Mouse (Mus musculus) limb, embryonic 14.5 days (tissue): Measurements from ENCODE around the gene Btnl4. TPM values are rescaled to one million over a fixed set of nuclear protein-coding genes. Genes with fewer than 3 reads are reported as not detected.

Experiments
- ATAC-seq: fragments of 200-750 bp; cut with Nextera tagmentation; 2 replicates; pipeline ENCODE4 v1.8.0; 2017; ENCODE audit warnings: low read depth, moderate number of reproducible peaks, moderate TSS enrichment; ENCODE audit not compliant: low FRiP score
- DNase-seq: peaks from one replicate; pipeline ENCODE4 v3.0.0-alpha.2; 2015; ENCODE audit warnings: low spot score
- H3K27ac ChIP-seq: fragments of 300-500 bp; sonication (generic); replicated peaks from 2 replicates; pipeline ENCODE4 v1.5.1; 2014; ENCODE audit warnings: low read depth, mild to moderate bottlenecking, low read length, moderate library complexity, mixed read lengths
- H3K27me3 ChIP-seq: fragments of 300-500 bp; sonication (generic); 2 replicates; pipeline ENCODE4 v1.6.1; 2014; ENCODE audit warnings: low read length, mixed read lengths; ENCODE audit not compliant: control insufficient read depth, insufficient read depth
- H3K36me3 ChIP-seq: fragments of 300-500 bp; sonication (generic); 2 replicates; pipeline ENCODE4 v1.6.1; 2014; ENCODE audit warnings: mild to moderate bottlenecking, low read length, moderate library complexity, mixed read lengths; ENCODE audit not compliant: control insufficient read depth, insufficient read depth
- H3K4me1 ChIP-seq: fragments of 300-500 bp; sonication (generic); 2 replicates; pipeline ENCODE4 v1.6.1; 2014; ENCODE audit warnings: antibody characterized with exemption, low read length, mixed read lengths; ENCODE audit not compliant: control insufficient read depth, insufficient read depth
- H3K4me2 ChIP-seq: fragments of 300-500 bp; sonication (generic); replicated peaks from 2 replicates; pipeline ENCODE4 v1.6.1; 2014; ENCODE audit warnings: low read depth, mild to moderate bottlenecking, low read length, moderate library complexity; ENCODE audit not compliant: severe bottlenecking
- H3K4me3 ChIP-seq: fragments of 300-500 bp; sonication (generic); replicated peaks from 2 replicates; pipeline ENCODE4 v1.5.1; 2014; ENCODE audit warnings: low read length
- H3K9ac ChIP-seq: fragments of 300-500 bp; sonication (generic); 2 replicates; pipeline ENCODE4 v1.6.1; 2014; ENCODE audit warnings: mild to moderate bottlenecking, low read depth, low read length, moderate library complexity; ENCODE audit not compliant: severe bottlenecking
- H3K9me3 ChIP-seq: fragments of 300-500 bp; sonication (generic); 2 replicates; pipeline ENCODE4 v1.6.1; 2016; ENCODE audit warnings: low read length; ENCODE audit not compliant: control insufficient read depth
- POLR2A ChIP-seq: fragments of 200-500 bp; IDR thresholded peaks from 2 replicates; pipeline ENCODE4 v1.8.0; 2012; ENCODE audit warnings: inconsistent platforms, mild to moderate bottlenecking, moderate library complexity, borderline replicate concordance; ENCODE audit not compliant: insufficient read depth, insufficient read length; ENCODE audit errors: extremely low read depth
- WGBS: fragments of 180-500 bp; shearing (Covaris S2); extraction: QIAGEN DNeasy Blood & Tissue Kit; methylation state at CpG from one replicate; pipeline ENCODE4 v1.1.7; 2014; 5-methylcytosine and 5-hydroxymethylcytosine counted together
- polyA plus RNA-seq, 2 experiments: library from polyadenylated mRNA; depleted of rRNA in 1 of 2; stranded (reverse) in 1 of 2; unstranded in 1 of 2; fragments of >200 nt; fragmentation: Nextera tagmentation in 1 of 2; extraction: Ambion mirVana in 1 of 2; gene quantifications; 2 replicates each; pipeline versions ENCODE4 v1.2.1 to v1.2.3; 2012 to 2014

Gene Btnl4
- polyA plus RNA-seq, 2 experiments, result not detected

GRCm38 (mm10) chr17:34437120-34437519 is 40.0 kb downstream of the Btnl4 start:
- H3K4me3 ChIP-seq, result no peak overlapping the region
- H3K9me3 ChIP-seq, result no peaks in the 10 kb centered on the region
- TF ChIP-seq POLR2A, result no peak
- no peaks in the 10 kb centered on the region for H3K4me1 ChIP-seq
- no peaks in the 10 kb centered on the region for H3K36me3 ChIP-seq
- ATAC-seq (no peak), DNase-seq (no peak)
- H3K27ac ChIP-seq, result no peak overlapping the region
- WGBS, result 68% methylated on average over 4 of the region's 4 CpGs
- H3K4me2 ChIP-seq, result no peak overlapping the region
- no peak overlapping the region for H3K9ac ChIP-seq
- H3K27me3 ChIP-seq, result no peaks in the 10 kb centered on the region

GRCm38 (mm10) chr17:34427597-34427996 is 49.5 kb downstream of the Btnl4 start:
- no peak for TF ChIP-seq POLR2A
- Histone ChIP-seq H3K36me3 (no peaks in the 10 kb centered on the region), H3K9me3 (no peaks in the 10 kb centered on the region), H3K27ac (no peak overlapping the region), H3K4me3 (no peak overlapping the region), H3K4me2 (no peak overlapping the region), H3K9ac (no peak overlapping the region), H3K4me1 (no peaks in the 10 kb centered on the region), H3K27me3 (no peaks in the 10 kb centered on the region)
- no peak for DNase-seq
- no peak for ATAC-seq

GRCm38 (mm10) chr17:34420014-34420413 is 57.1 kb downstream of the Btnl4 start:
- Histone ChIP-seq H3K9me3 (no peaks in the 10 kb centered on the region), H3K4me2 (no peak overlapping the region), H3K36me3 (no peaks in the 10 kb centered on the region), H3K27ac (no peak overlapping the region), H3K27me3 (no peaks in the 10 kb centered on the region), H3K4me1 (no peaks in the 10 kb centered on the region), H3K4me3 (no peak overlapping the region), H3K9ac (no peak overlapping the region)
- ATAC-seq, result no peak
- WGBS, result 71% methylated on average over 7 of the region's 7 CpGs
- no peak for DNase-seq
- no peak for TF ChIP-seq POLR2A

Other genes starting within 250 kb of the Btnl4 start
- gene H2-Ob, start 238.4 kb downstream of the Btnl4 start, polyA plus RNA-seq (2012; rRNA removed), result 0.06 and 0.23 TPM in 2 replicates
- 0.11 TPM in 1 of 2 replicates, not detected in the other for gene H2-Ob, start 238.4 kb downstream of the Btnl4 start, polyA plus RNA-seq (2014; fragmentation: Nextera tagmentation; extraction: Ambion mirVana)
- gene H2-Ab1, start 219.6 kb downstream of the Btnl4 start, polyA plus RNA-seq (2012; rRNA removed), result 4.8 and 5.6 TPM in 2 replicates
- 7.6 and 8.0 TPM in 2 replicates for gene H2-Ab1, start 219.6 kb downstream of the Btnl4 start, polyA plus RNA-seq (2014; fragmentation: Nextera tagmentation; extraction: Ambion mirVana)
- gene H2-Aa, start 189.5 kb downstream of the Btnl4 start, polyA plus RNA-seq (2012; rRNA removed), result 2.0 and 2.9 TPM in 2 replicates
- 4.1 and 4.5 TPM in 2 replicates for gene H2-Aa, start 189.5 kb downstream of the Btnl4 start, polyA plus RNA-seq (2014; fragmentation: Nextera tagmentation; extraction: Ambion mirVana)
- 1.6 and 2.4 TPM in 2 replicates for gene H2-Eb1, start 171.5 kb downstream of the Btnl4 start, polyA plus RNA-seq (2012; rRNA removed)
- gene H2-Eb1, start 171.5 kb downstream of the Btnl4 start, polyA plus RNA-seq (2014; fragmentation: Nextera tagmentation; extraction: Ambion mirVana), result 3.4 and 4.6 TPM in 2 replicates
- gene H2-Eb2, start 151.7 kb downstream of the Btnl4 start, polyA plus RNA-seq (2012; rRNA removed), result not detected in 2 replicates
- not detected in 2 replicates for gene H2-Eb2, start 151.7 kb downstream of the Btnl4 start, polyA plus RNA-seq (2014; fragmentation: Nextera tagmentation; extraction: Ambion mirVana)
- gene Btnl2, start 122.5 kb downstream of the Btnl4 start, polyA plus RNA-seq (2012; rRNA removed), result 0.14 TPM in 2 replicates
- gene Btnl2, start 122.5 kb downstream of the Btnl4 start, polyA plus RNA-seq (2014; fragmentation: Nextera tagmentation; extraction: Ambion mirVana), result 0.07 and 0.11 TPM in 2 replicates
- not detected in 2 replicates for gene Btnl1, start 100.2 kb downstream of the Btnl4 start, polyA plus RNA-seq (2012; rRNA removed)
- gene Btnl1, start 100.2 kb downstream of the Btnl4 start, polyA plus RNA-seq (2014; fragmentation: Nextera tagmentation; extraction: Ambion mirVana), result not detected in 2 replicates
- gene BC051142, start 78.5 kb downstream of the Btnl4 start, polyA plus RNA-seq (2012; rRNA removed), result 1.4 and 1.5 TPM in 2 replicates
- gene BC051142, start 78.5 kb downstream of the Btnl4 start, polyA plus RNA-seq (2014; fragmentation: Nextera tagmentation; extraction: Ambion mirVana), result 0.19 and 0.85 TPM in 2 replicates
- not detected in 2 replicates for gene Btnl6, start 40.0 kb upstream of the Btnl4 start, polyA plus RNA-seq (2012; rRNA removed)
- not detected in 2 replicates for gene Btnl6, start 40.0 kb upstream of the Btnl4 start, polyA plus RNA-seq (2014; fragmentation: Nextera tagmentation; extraction: Ambion mirVana)
- 9.6 and 13.3 TPM in 2 replicates for gene Notch4, start 87.0 kb upstream of the Btnl4 start, polyA plus RNA-seq (2012; rRNA removed)
- 4.3 and 5.7 TPM in 2 replicates for gene Notch4, start 87.0 kb upstream of the Btnl4 start, polyA plus RNA-seq (2014; fragmentation: Nextera tagmentation; extraction: Ambion mirVana)
- 3.7 and 4.0 TPM in 2 replicates for gene Gpsm3, start 112.5 kb upstream of the Btnl4 start, polyA plus RNA-seq (2012; rRNA removed)
- 7.6 and 7.9 TPM in 2 replicates for gene Gpsm3, start 112.5 kb upstream of the Btnl4 start, polyA plus RNA-seq (2014; fragmentation: Nextera tagmentation; extraction: Ambion mirVana)
- gene Pbx2, start 113.9 kb upstream of the Btnl4 start, polyA plus RNA-seq (2012; rRNA removed), result 141 and 149 TPM in 2 replicates
- gene Pbx2, start 113.9 kb upstream of the Btnl4 start, polyA plus RNA-seq (2014; fragmentation: Nextera tagmentation; extraction: Ambion mirVana), result 13.5 and 17.0 TPM in 2 replicates
- gene Ager, start 120.5 kb upstream of the Btnl4 start, polyA plus RNA-seq (2012; rRNA removed), result 12.2 and 13.2 TPM in 2 replicates
- gene Ager, start 120.5 kb upstream of the Btnl4 start, polyA plus RNA-seq (2014; fragmentation: Nextera tagmentation; extraction: Ambion mirVana), result 2.1 and 2.9 TPM in 2 replicates
- 103 and 112 TPM in 2 replicates for gene Rnf5, start 126.4 kb upstream of the Btnl4 start, polyA plus RNA-seq (2012; rRNA removed)
- 79.5 and 83.6 TPM in 2 replicates for gene Rnf5, start 126.4 kb upstream of the Btnl4 start, polyA plus RNA-seq (2014; fragmentation: Nextera tagmentation; extraction: Ambion mirVana)
- gene Agpat1, start 126.9 kb upstream of the Btnl4 start, polyA plus RNA-seq (2012; rRNA removed), result 150 and 223 TPM in 2 replicates
- gene Agpat1, start 126.9 kb upstream of the Btnl4 start, polyA plus RNA-seq (2014; fragmentation: Nextera tagmentation; extraction: Ambion mirVana), result 53.3 and 55.4 TPM in 2 replicates
- gene Egfl8, start 138.7 kb upstream of the Btnl4 start, polyA plus RNA-seq (2012; rRNA removed), result 11.3 and 12.8 TPM in 2 replicates
- gene Egfl8, start 138.7 kb upstream of the Btnl4 start, polyA plus RNA-seq (2014; fragmentation: Nextera tagmentation; extraction: Ambion mirVana), result 8.1 and 8.7 TPM in 2 replicates
- 39.6 and 52.4 TPM in 2 replicates for gene Ppt2, start 151.2 kb upstream of the Btnl4 start, polyA plus RNA-seq (2012; rRNA removed)
- gene Ppt2, start 151.2 kb upstream of the Btnl4 start, polyA plus RNA-seq (2014; fragmentation: Nextera tagmentation; extraction: Ambion mirVana), result 27.0 and 29.9 TPM in 2 replicates
- 5.5 and 5.7 TPM in 2 replicates for gene Prrt1, start 152.2 kb upstream of the Btnl4 start, polyA plus RNA-seq (2012; rRNA removed)
- 0.40 and 0.94 TPM in 2 replicates for gene Prrt1, start 152.2 kb upstream of the Btnl4 start, polyA plus RNA-seq (2014; fragmentation: Nextera tagmentation; extraction: Ambion mirVana)
- gene Fkbpl, start 167.4 kb upstream of the Btnl4 start, polyA plus RNA-seq (2012; rRNA removed), result 5.1 TPM in 2 replicates
- gene Fkbpl, start 167.4 kb upstream of the Btnl4 start, polyA plus RNA-seq (2014; fragmentation: Nextera tagmentation; extraction: Ambion mirVana), result 11.9 and 12.5 TPM in 2 replicates
- gene Atf6b, start 169.8 kb upstream of the Btnl4 start, polyA plus RNA-seq (2012; rRNA removed), result 104 and 121 TPM in 2 replicates
- gene Atf6b, start 169.8 kb upstream of the Btnl4 start, polyA plus RNA-seq (2014; fragmentation: Nextera tagmentation; extraction: Ambion mirVana), result 68.3 and 80.9 TPM in 2 replicates
- 4.5 and 5.4 TPM in 2 replicates for gene Tnxb, start 193.2 kb upstream of the Btnl4 start, polyA plus RNA-seq (2012; rRNA removed)
- gene Tnxb, start 193.2 kb upstream of the Btnl4 start, polyA plus RNA-seq (2014; fragmentation: Nextera tagmentation; extraction: Ambion mirVana), result 1.5 and 2.0 TPM in 2 replicates